Mouse (Mus musculus): ENCODE results near the gene Tial1. TPM values are rescaled to one million over a fixed set of nuclear protein-coding genes. Genes with fewer than 3 reads are reported as not detected.

Gene Tial1
- total and polyA plus RNA-seq, 3 experiments, result 42.7 to 126 TPM; not detected in 1

GRCm38 (mm10) chr7:128504091-128504490 lies 42.6 kb upstream of the Tial1 start:
- TF ChIP-seq MAZ (IDR thresholded peaks at IDR 0.05; ENCODE audit: low read depth, low read length) (no peak), MEF2A (IDR thresholded peaks at IDR 0.05; ENCODE audit: extremely low read depth, insufficient replicate concordance, low read depth, low read length, poor library complexity, severe bottlenecking) (no peak), ELF1 (IDR thresholded peaks at IDR 0.05; ENCODE audit: low read depth, low read length) (no peak), ZC3H11A (IDR thresholded peaks at IDR 0.05; ENCODE audit: low read depth, low read length) (no peak), MYC (IDR thresholded peaks at IDR 0.05; ENCODE audit: low read depth, low read length) (no peak), ETS1 (IDR thresholded peaks at IDR 0.05; ENCODE audit: low read depth, low read length) (no peak), JUND (IDR thresholded peaks at IDR 0.05; ENCODE audit: low read depth, low read length) (no peak), GATA1 (IDR thresholded peaks at IDR 0.05; ENCODE audit: low read depth, low read length) (no peak), ZKSCAN1 (IDR thresholded peaks at IDR 0.05; ENCODE audit: low read depth, low read length) (no peak), GABPA (IDR thresholded peaks at IDR 0.05; ENCODE audit: low read depth, low read length) (no peak), RCOR1 (IDR thresholded peaks at IDR 0.05; ENCODE audit: low read depth, low read length) (no peak)
- Histone ChIP-seq H3K4me3 (ENCODE audit: control insufficient read depth in 1 of 2, insufficient read depth in 1 of 2, low read depth in 2 of 2, low read length in 2 of 2) (no peak overlapping the region), H3K9ac (ENCODE audit: control insufficient read depth, low read depth, low read length, poor library complexity, severe bottlenecking) (no peak overlapping the region), H3K79me2 (ENCODE audit: control insufficient read depth, insufficient read depth, low read length, poor library complexity) (no peaks in the 10 kb centered on the region), H3K36me3 (ENCODE audit: control insufficient read depth in 1 of 2, insufficient read depth in 2 of 2, low read length in 2 of 2) (no peaks in the 10 kb centered on the region), H3K27me3 (ENCODE audit: control insufficient read depth in 1 of 2, insufficient read depth in 2 of 2, low read length in 2 of 2) (peaks cover 0 to 2% of the 10 kb centered on the region in 2 experiments; a peak in 2 of 4 replicates), H3K4me1 (ENCODE audit: control insufficient read depth in 1 of 2, insufficient read depth in 2 of 2, low read length in 2 of 2) (no peaks in the 10 kb centered on the region), H3K9me3 (replicated peaks; ENCODE audit: insufficient read depth, low read length) (no peaks in the 10 kb centered on the region), H3K27ac (ENCODE audit: control insufficient read depth, low read depth, low read length) (no peak overlapping the region)
- no peak for DNase-seq (ENCODE audit: low read depth, low spot score)

GRCm38 (mm10) chr7:128499801-128500200 lies 38.3 kb upstream of the Tial1 start:
- H3K27ac ChIP-seq (ENCODE audit: control insufficient read depth, low read depth, low read length), result no peak overlapping the region
- DNase-seq (ENCODE audit: low read depth, low spot score), result no peak
- TF ChIP-seq EP300 (IDR thresholded peaks at IDR 0.05; ENCODE audit: low read depth in 1 of 2, low read length in 2 of 2) (no peak), ZNF384 (IDR thresholded peaks at IDR 0.05; ENCODE audit: low read depth, low read length) (no peak), MAZ (IDR thresholded peaks at IDR 0.05; ENCODE audit: low read depth, low read length) (no peak), HCFC1 (IDR thresholded peaks at IDR 0.05; ENCODE audit: low read depth, low read length) (no peak), ZKSCAN1 (IDR thresholded peaks at IDR 0.05; ENCODE audit: low read depth, low read length) (no peak), MAX (IDR thresholded peaks at IDR 0.05; ENCODE audit: low read length) (no peak), BHLHE40 (IDR thresholded peaks at IDR 0.05; ENCODE audit: borderline replicate concordance, low read depth, low read length) (no peak), RAD21 (IDR thresholded peaks at IDR 0.05; ENCODE audit: low read depth, low read length) (no peak), MYC (IDR thresholded peaks at IDR 0.05; ENCODE audit: low read depth, low read length) (no peak), MXI1 (IDR thresholded peaks at IDR 0.05; ENCODE audit: low read depth, low read length) (no peak), NELFE (IDR thresholded peaks at IDR 0.05; ENCODE audit: low read depth, low read length) (no peak), POLR2AphosphoS5 (IDR thresholded peaks at IDR 0.05; ENCODE audit: borderline replicate concordance, low read depth, low read length) (no peak), TAL1 (IDR thresholded peaks at IDR 0.05; ENCODE audit: low read length) (no peak), MYB (IDR thresholded peaks at IDR 0.05; ENCODE audit: low read depth, low read length) (no peak), CHD1 (IDR thresholded peaks at IDR 0.05; ENCODE audit: low read depth, low read length) (no peak), NRF1 (IDR thresholded peaks at IDR 0.05; ENCODE audit: insufficient read depth, low read depth, low read length, poor library complexity, severe bottlenecking) (no peak), POLR2AphosphoS2 (IDR thresholded peaks at IDR 0.05; ENCODE audit: low read length) (no peak), USF2 (IDR thresholded peaks at IDR 0.05; ENCODE audit: borderline replicate concordance in 1 of 2, insufficient read depth in 1 of 2, low read depth in 1 of 2, low read length in 2 of 2) (no peak), MAFK (IDR thresholded peaks at IDR 0.05; ENCODE audit: borderline replicate concordance, low read depth, low read length) (no peak), CHD2 (IDR thresholded peaks at IDR 0.05; ENCODE audit: low read length) (no peak)
- peaks cover 0 to 2% of the 10 kb centered on the region in 2 experiments; a peak in 2 of 4 replicates for H3K27me3 ChIP-seq (ENCODE audit: control insufficient read depth in 1 of 2, insufficient read depth in 2 of 2, low read length in 2 of 2)
- no peaks in the 10 kb centered on the region for H3K36me3 ChIP-seq (ENCODE audit: control insufficient read depth in 1 of 2, insufficient read depth in 2 of 2, low read length in 2 of 2)
- H3K4me1 ChIP-seq (ENCODE audit: control insufficient read depth in 1 of 2, insufficient read depth in 2 of 2, low read length in 2 of 2), result no peaks in the 10 kb centered on the region
- no peak overlapping the region for H3K9ac ChIP-seq (ENCODE audit: control insufficient read depth, low read depth, low read length, poor library complexity, severe bottlenecking)
- H3K9me3 ChIP-seq (replicated peaks; ENCODE audit: insufficient read depth, low read length), result no peaks in the 10 kb centered on the region
- H3K4me3 ChIP-seq (ENCODE audit: control insufficient read depth in 1 of 2, insufficient read depth in 1 of 2, low read depth in 2 of 2, low read length in 2 of 2), result no peak overlapping the region
- H3K79me2 ChIP-seq (ENCODE audit: control insufficient read depth, insufficient read depth, low read length, poor library complexity), result no peaks in the 10 kb centered on the region
